Comparison of ENCODE assay signal across 8 mouse cellular contexts in the genomic region with DNA sequence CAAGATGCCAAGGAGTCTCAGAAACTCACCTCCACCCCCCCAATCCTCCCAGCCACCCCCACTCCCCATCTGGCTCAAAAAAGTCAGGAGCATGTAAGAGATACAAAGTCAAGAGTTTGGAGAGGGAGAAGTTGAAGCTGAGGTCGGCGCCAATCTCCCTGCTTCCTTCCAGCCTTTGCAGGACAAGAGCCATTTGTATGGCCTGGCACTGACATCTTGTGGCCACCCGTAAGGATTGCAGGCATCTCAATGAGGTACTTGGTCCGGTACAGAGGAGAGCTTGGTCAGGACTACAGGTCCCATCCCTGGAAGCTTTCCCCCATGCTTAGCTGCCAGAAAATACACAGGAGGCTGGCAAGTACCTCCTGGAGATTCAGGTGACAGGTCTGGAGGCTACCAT. TPM values are rescaled to one million over a fixed set of nuclear protein-coding genes. Genes with fewer than 3 reads are reported as not detected.
DNase-seq lines count a peak whose midpoint lies in the region; ATAC-seq and TF ChIP-seq lines count a peak whose summit lies in the region.

No protein-coding gene starts in this region.

- H3K36me3 ChIP-seq in forebrain, embryonic 12.5 days (replicated peaks), result no peaks in the 10 kb centered on the region
- no peaks in the 10 kb centered on the region for H3K36me3 ChIP-seq in hindbrain, embryonic 14.5 days (replicated peaks; ENCODE audit: control insufficient read depth, insufficient read depth)
- no peaks in the 10 kb centered on the region for H3K36me3 ChIP-seq in midbrain, embryonic 13.5 days
- H3K36me3 ChIP-seq in stomach, postnatal 0 days (ENCODE audit: control insufficient read depth, insufficient read depth, low read length), result no peaks in the 10 kb centered on the region

- 0% methylated on average over 4 of the region's 4 CpGs for WGBS in forebrain, embryonic 12.5 days
- 2% methylated on average over 4 of the region's 4 CpGs for WGBS in hindbrain, embryonic 14.5 days
- 0% methylated on average over 4 of the region's 4 CpGs for WGBS in midbrain, embryonic 13.5 days
- WGBS in stomach, postnatal 0 days, result 2% methylated on average over 4 of the region's 4 CpGs

- peaks cover 89% of the 10 kb centered on the region for H3K27me3 ChIP-seq in forebrain, embryonic 12.5 days
- peaks cover 54% of the 10 kb centered on the region for H3K27me3 ChIP-seq in hindbrain, embryonic 14.5 days (ENCODE audit: control insufficient read depth, insufficient read depth, low read length)
- peaks cover 84% of the 10 kb centered on the region for H3K27me3 ChIP-seq in midbrain, embryonic 13.5 days
- H3K27me3 ChIP-seq in stomach, postnatal 0 days (ENCODE audit: control insufficient read depth, insufficient read depth, low read length), result no peaks in the 10 kb centered on the region

- no peak overlapping the region for H3K27ac ChIP-seq in forebrain, embryonic 12.5 days
- no peak overlapping the region for H3K27ac ChIP-seq in hindbrain, embryonic 14.5 days
- no peak overlapping the region for H3K27ac ChIP-seq in midbrain, embryonic 13.5 days
- no peak overlapping the region for H3K27ac ChIP-seq in stomach, postnatal 0 days (replicated peaks)

- H3K9ac ChIP-seq in forebrain, embryonic 12.5 days, result no peak overlapping the region
- H3K9ac ChIP-seq in hindbrain, embryonic 14.5 days, result no peak overlapping the region
- no peak overlapping the region for H3K9ac ChIP-seq in midbrain, embryonic 13.5 days (replicated peaks)
- no peak overlapping the region for H3K9ac ChIP-seq in stomach, postnatal 0 days (ENCODE audit: low read length)

- peak; percentile 66 for DNase-seq in layer of hippocampus, adult 11-12 months (ENCODE audit: low spot score)
- no peak for DNase-seq in layer of hippocampus, adult 9-10 months (ENCODE audit: low spot score)
- peak; percentile 28 for DNase-seq in c-Kit-positive CD71-negative TER-119-negative erythroid progenitor cells, embryonic 14.5 days (ENCODE audit: low read depth)
- DNase-seq in hindbrain, embryonic 14.5 days (ENCODE audit: low spot score), result peak; percentile 84
- peak; percentile 22 to 41 for DNase-seq in left cerebral cortex, adult 8-10 months (ENCODE audit: low spot score in 2 of 2)
- peak; percentile 77 for DNase-seq in stomach, postnatal 0 days (ENCODE audit: low spot score)

- no peak for TF ChIP-seq EP300 in stomach, postnatal 0 days (optimal IDR thresholded peaks at IDR 0.05)

- H3K4me1 ChIP-seq in forebrain, embryonic 12.5 days, result peaks cover 23% of the 10 kb centered on the region
- H3K4me1 ChIP-seq in hindbrain, embryonic 14.5 days (replicated peaks; ENCODE audit: control insufficient read depth, insufficient read depth, low read length), result peaks cover 23% of the 10 kb centered on the region
- peaks cover 25% of the 10 kb centered on the region for H3K4me1 ChIP-seq in midbrain, embryonic 13.5 days (replicated peaks)
- no peaks in the 10 kb centered on the region; the same call in 1 of the 2 replicates for H3K4me1 ChIP-seq in stomach, postnatal 0 days (replicated peaks; ENCODE audit: control insufficient read depth, insufficient read depth)

- no peak overlapping the region for H3K4me2 ChIP-seq in forebrain, embryonic 12.5 days
- no peak overlapping the region for H3K4me2 ChIP-seq in hindbrain, embryonic 14.5 days (replicated peaks)
- no peak overlapping the region for H3K4me2 ChIP-seq in midbrain, embryonic 13.5 days (replicated peaks)
- H3K4me2 ChIP-seq in stomach, postnatal 0 days (replicated peaks; ENCODE audit: low read depth), result no peak overlapping the region

- no peaks in the 10 kb centered on the region for H3K9me3 ChIP-seq in forebrain, embryonic 12.5 days
- no peaks in the 10 kb centered on the region for H3K9me3 ChIP-seq in hindbrain, embryonic 14.5 days (ENCODE audit: control insufficient read depth, low read length)
- H3K9me3 ChIP-seq in midbrain, embryonic 13.5 days, result no peaks in the 10 kb centered on the region
- H3K9me3 ChIP-seq in stomach, postnatal 0 days (ENCODE audit: control insufficient read depth, low read length), result no peaks in the 10 kb centered on the region

- TF ChIP-seq CTCF in stomach, postnatal 0 days (IDR thresholded peaks at IDR 0.05; ENCODE audit: low read depth), result peak; percentile 97

- no peak overlapping the region for H3K4me3 ChIP-seq in forebrain, embryonic 12.5 days (replicated peaks)
- H3K4me3 ChIP-seq in hindbrain, embryonic 14.5 days (replicated peaks; ENCODE audit: low read length), result no peak overlapping the region
- H3K4me3 ChIP-seq in midbrain, embryonic 13.5 days (replicated peaks), result no peak overlapping the region
- H3K4me3 ChIP-seq in stomach, postnatal 0 days (ENCODE audit: low read depth, low read length), result no peak overlapping the region

- ATAC-seq in forebrain, embryonic 12.5 days (ENCODE audit: low FRiP score), result 0 out of 2 replicates have a peak, but pooled peaks have one; percentile 57
- ATAC-seq in hindbrain, embryonic 14.5 days (ENCODE audit: low FRiP score), result 0 out of 2 replicates have a peak, but pooled peaks have one; percentile 46
- ATAC-seq in midbrain, embryonic 13.5 days, result peak; percentile 79
- 0 out of 2 replicates have a peak, but pooled peaks have one; percentile 45 for ATAC-seq in stomach, postnatal 0 days (ENCODE audit: low FRiP score, low TSS enrichment)

RNA-seq across cellular contexts. Expression of a gene that starts 35.7 kb away (rescaled TPM):
- polyA plus RNA-seq in forebrain, embryonic 12.5 days (2016; fragmentation: Nextera tagmentation; extraction: Ambion mirVana), result 48.7 and 53.3 TPM in 2 replicates
- polyA plus RNA-seq in hindbrain, embryonic 14.5 days (2014; fragmentation: Nextera tagmentation; extraction: Ambion mirVana), result 33.1 and 34.8 TPM in 2 replicates
- total RNA-seq in left cerebral cortex, adult 8-10 months (2022), result 10 to 100 TPM; 35.1 to 40.0 (median 37.9) TPM
- polyA plus RNA-seq in midbrain, embryonic 13.5 days (2015; fragmentation: Nextera tagmentation; extraction: Ambion mirVana), result 30.0 and 30.2 TPM in 2 replicates
- 9.3 and 9.8 TPM in 2 replicates for polyA plus RNA-seq in stomach, postnatal 0 days (2015; fragmentation: Nextera tagmentation; extraction: Ambion mirVana)
